Mouse (Mus musculus): ENCODE results near the gene Ap5s1.

DNA sequence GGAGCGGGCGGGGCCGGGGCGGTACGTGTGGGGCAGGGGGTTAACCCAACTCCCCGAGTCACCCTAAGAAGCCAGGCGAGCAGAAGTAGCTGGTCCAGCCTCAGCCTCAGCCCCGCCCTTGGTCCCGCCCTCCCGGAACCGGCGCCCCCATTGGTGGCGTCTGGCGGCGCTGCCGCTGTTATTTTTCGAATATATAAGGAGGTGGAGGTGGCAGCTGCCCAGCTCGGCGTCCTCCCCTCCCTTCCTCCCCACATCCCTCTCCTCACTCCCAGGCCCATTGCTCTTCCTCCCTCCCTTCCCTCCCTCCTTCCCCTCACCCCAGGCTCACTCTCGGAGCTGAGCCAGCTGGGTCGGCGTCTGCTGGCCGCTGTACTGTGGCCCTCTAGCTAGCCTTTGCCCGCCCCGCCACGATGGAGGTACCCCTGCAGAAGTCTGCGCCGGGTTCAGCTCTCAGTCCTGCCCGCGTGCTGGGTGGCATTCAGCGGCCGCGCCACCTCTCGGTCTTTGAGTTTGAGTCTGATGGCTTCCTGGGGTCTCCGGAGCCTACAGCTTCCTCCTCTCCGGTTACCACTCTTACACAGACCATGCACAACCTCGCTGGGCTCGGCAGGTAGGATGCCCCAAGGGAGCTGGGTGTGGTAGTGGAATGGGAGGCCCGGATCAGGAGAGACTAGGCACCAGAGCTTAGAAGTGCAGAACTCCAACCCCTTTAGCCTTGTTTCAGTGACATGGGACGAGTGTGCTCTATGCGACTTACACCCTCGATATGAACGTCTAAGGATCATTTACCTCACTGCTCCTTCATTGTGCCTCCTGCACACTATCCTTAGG, 19.9 kb upstream of the Ap5s1 start, which contains the start of the genes Cdc25b and Spef1:
- TF ChIP-seq CTCF (conservative IDR thresholded peaks at IDR 0.05; ENCODE audit: low read length): no peak
- no peak for TF ChIP-seq POU5F1 (IDR thresholded peaks at IDR 0.05; ENCODE audit: borderline replicate concordance, low read length)
